Mouse (Mus musculus) intestine, embryonic 14.5 days (tissue): Measurements from ENCODE around the gene Dnaic1. TPM values are rescaled to one million over a fixed set of nuclear protein-coding genes. Genes with fewer than 3 reads are reported as not detected.

Source experiments
- ATAC-seq: fragments of 200-750 bp; cut with Nextera tagmentation; replicated peaks from 2 replicates; pipeline ENCODE4 v1.8.0; 2017; ENCODE audit warnings: low read depth, moderate number of reproducible peaks, moderate TSS enrichment, moderate library complexity; ENCODE audit not compliant: low FRiP score, low TSS enrichment
- DNase-seq: peaks from one replicate; pipeline ENCODE4 v3.0.0-alpha.2; 2018; ENCODE audit warnings: low spot score
- H3K27ac ChIP-seq: fragments of 300-500 bp; sonication (generic); 2 replicates; pipeline ENCODE4 v1.5.1; 2014; ENCODE audit warnings: low read depth, mild to moderate bottlenecking, control low read depth
- H3K27me3 ChIP-seq: fragments of 300-500 bp; sonication (generic); replicated peaks from 2 replicates; pipeline ENCODE4 v1.6.1; 2014; ENCODE audit warnings: low read length, control low read depth; ENCODE audit not compliant: control insufficient read depth, insufficient read depth
- H3K36me3 ChIP-seq: fragments of 300-500 bp; sonication (generic); 2 replicates; pipeline ENCODE4 v1.6.1; 2014; ENCODE audit warnings: low read length, control low read depth; ENCODE audit not compliant: control insufficient read depth, insufficient read depth
- H3K4me1 ChIP-seq: fragments of 300-500 bp; sonication (generic); replicated peaks from 2 replicates; pipeline ENCODE4 v1.6.1; 2014; ENCODE audit warnings: low read length, control low read depth, mixed read lengths; ENCODE audit not compliant: control insufficient read depth, insufficient read depth
- H3K4me2 ChIP-seq: fragments of 300-500 bp; sonication (generic); 2 replicates; pipeline ENCODE4 v1.6.1; 2014; ENCODE audit warnings: low read length
- H3K4me3 ChIP-seq: fragments of 300-500 bp; sonication (generic); 2 replicates; pipeline ENCODE4 v1.5.1; 2014; ENCODE audit warnings: low read depth, low read length, control low read depth, mixed read lengths
- H3K9ac ChIP-seq: fragments of 300-500 bp; sonication (generic); 2 replicates; pipeline ENCODE4 v1.6.1; 2014; ENCODE audit warnings: mild to moderate bottlenecking, low read length
- H3K9me3 ChIP-seq: fragments of 300-500 bp; sonication (generic); 2 replicates; pipeline ENCODE4 v1.6.1; 2016; ENCODE audit warnings: low read length, control low read depth; ENCODE audit not compliant: control insufficient read depth
- WGBS: fragments of 180-500 bp; shearing (Covaris S2); extraction: QIAGEN DNeasy Blood & Tissue Kit; methylation state at CpG from one replicate; pipeline ENCODE4 v1.1.7; 2014; 5-methylcytosine and 5-hydroxymethylcytosine counted together
- polyA plus RNA-seq: library from polyadenylated mRNA; unstranded; fragments of >200 nt; fragmentation: Nextera tagmentation; extraction: Ambion mirVana; gene quantifications from 2 replicates; pipeline ENCODE4 v1.2.1, GENCODE M21; 2014

Gene Dnaic1
- polyA plus RNA-seq, 1 experiment from 2014 or later: 3.4 TPM

DNA sequence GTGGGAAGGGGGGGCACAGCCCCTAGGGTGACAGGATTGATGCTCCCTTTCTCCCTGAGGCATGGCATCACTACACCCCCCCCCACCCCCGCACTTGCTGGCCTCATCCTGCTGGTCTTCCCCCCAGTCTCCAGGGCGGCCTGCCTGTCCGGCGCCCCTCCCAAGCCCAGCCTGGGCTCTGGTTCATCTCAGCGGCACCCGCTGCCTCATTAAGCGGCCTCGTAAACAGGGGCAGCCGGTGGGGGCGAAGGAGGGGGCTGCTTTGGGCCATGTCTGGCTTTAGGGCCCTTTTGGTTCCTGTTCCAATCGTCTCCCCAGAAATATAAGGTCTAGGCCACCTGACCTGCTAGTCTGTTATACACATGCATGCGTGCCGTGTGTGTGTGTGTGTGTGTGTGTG lies 90.0 kb downstream of the Dnaic1 start:
- ATAC-seq (no peak), DNase-seq (no peak)
- no peak overlapping the region for H3K4me2 ChIP-seq
- H3K9ac ChIP-seq: no peak overlapping the region
- H3K27ac ChIP-seq: no peak overlapping the region
- no peaks in the 10 kb centered on the region for H3K9me3 ChIP-seq
- H3K4me3 ChIP-seq: no peak overlapping the region
- 43% methylated on average over 13 of the region's 13 CpGs for WGBS
- no peaks in the 10 kb centered on the region for H3K27me3 ChIP-seq
- H3K4me1 ChIP-seq: peaks cover 39% of the 10 kb centered on the region
- peaks cover 4% of the 10 kb centered on the region; the same call in 1 of the 2 replicates for H3K36me3 ChIP-seq

DNA sequence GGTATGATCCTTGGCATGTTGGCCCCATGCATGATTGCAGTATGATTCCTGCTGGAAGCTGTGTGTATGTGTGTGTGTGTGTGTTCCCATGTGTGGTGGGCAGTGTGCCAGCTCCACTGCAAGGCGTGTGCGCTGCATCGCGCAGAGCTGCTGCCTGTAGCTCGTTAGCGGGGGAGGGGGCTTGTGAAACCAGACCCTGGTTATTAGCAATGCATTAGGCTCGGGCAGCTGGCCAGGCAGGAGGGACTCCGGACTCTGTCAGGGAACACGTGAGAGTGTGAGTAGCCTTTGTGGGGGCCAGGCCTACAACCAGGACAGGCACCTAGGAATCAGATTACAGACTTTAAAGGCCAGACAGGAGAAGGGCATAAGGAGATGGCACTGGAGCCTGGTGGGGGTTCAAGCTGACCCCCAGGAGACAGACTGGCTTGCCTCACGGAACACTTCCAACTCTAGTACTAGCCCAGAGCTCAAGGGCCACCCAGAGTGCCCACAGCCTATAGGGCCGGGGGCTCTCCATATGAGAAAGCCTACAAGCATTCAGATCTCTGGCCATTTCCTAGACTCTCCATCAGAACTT lies 91.4 kb downstream of the Dnaic1 start:
- H3K4me2 ChIP-seq: 0 out of 2 replicates have a peak overlapping the region, but pooled peaks have one; percentile 3
- H3K27me3 ChIP-seq: no peaks in the 10 kb centered on the region
- peaks cover 50% of the 10 kb centered on the region for H3K4me1 ChIP-seq
- no peak overlapping the region for H3K9ac ChIP-seq
- H3K9me3 ChIP-seq: no peaks in the 10 kb centered on the region
- no peak overlapping the region for H3K4me3 ChIP-seq
- DNase-seq (peak; percentile 74), ATAC-seq (0 out of 2 replicates have a peak, but pooled peaks have one; percentile 12)
- H3K27ac ChIP-seq: no peak overlapping the region; the same call in 1 of the 2 replicates
- WGBS: 30% methylated on average over 11 of the region's 11 CpGs
- peaks cover 4% of the 10 kb centered on the region; the same call in 1 of the 2 replicates for H3K36me3 ChIP-seq

DNA sequence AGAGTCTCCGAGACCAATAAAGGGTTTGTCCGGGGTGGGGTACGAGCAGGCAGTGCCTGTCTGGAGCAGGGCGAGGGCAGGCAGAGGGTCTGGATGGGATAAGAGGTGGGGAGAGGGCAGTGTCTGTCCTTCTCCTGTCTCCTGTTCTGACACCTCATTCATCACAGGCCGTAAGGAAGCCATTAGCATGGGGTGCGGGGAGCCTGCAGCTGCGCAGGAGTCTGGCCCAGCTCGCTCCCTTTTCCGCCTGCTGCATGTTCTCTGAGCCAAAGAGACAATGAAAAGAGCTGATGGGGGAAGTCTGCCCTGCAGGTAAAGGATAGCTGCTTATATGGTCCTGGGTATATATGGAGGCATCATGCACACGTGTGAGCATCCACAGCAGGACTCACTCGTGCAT lies 93.1 kb downstream of the Dnaic1 start:
- Histone ChIP-seq H3K27ac (no peak overlapping the region), H3K9ac (no peak overlapping the region), H3K9me3 (no peaks in the 10 kb centered on the region), H3K4me1 (peaks cover 50% of the 10 kb centered on the region), H3K36me3 (peaks cover 4% of the 10 kb centered on the region; the same call in 1 of the 2 replicates), H3K4me3 (no peak overlapping the region), H3K27me3 (no peaks in the 10 kb centered on the region), H3K4me2 (no peak overlapping the region)
- ATAC-seq (no peak), DNase-seq (no peak)
- 65% methylated on average over 11 of the region's 11 CpGs for WGBS

DNA sequence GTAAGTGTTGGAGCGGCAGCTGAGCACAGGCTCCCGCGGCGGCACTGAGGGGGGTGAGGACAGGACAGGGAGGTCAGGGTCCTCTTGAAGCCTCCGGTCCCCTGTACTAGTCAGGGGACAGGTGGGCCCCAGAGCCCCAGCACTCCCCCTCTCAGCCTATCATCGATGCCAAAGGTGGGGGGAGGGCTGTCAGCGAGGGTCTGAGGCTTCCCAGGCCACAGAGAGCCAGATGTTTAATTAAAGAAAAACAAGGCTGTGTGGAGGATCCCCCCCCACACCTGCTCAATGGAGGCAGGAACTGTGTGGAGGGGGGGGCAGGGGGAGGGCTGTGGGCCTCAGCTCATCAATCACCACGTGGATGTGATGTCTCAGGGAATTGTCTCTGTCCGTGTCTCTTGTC lies 94.0 kb downstream of the Dnaic1 start:
- H3K27me3 ChIP-seq: no peaks in the 10 kb centered on the region
- H3K9me3 ChIP-seq: no peaks in the 10 kb centered on the region
- no peaks in the 10 kb centered on the region for H3K36me3 ChIP-seq
- DNase-seq (no peak), ATAC-seq (0 out of 2 replicates have a peak, but pooled peaks have one; percentile 14)
- H3K27ac ChIP-seq: no peak overlapping the region
- H3K4me2 ChIP-seq: no peak overlapping the region
- H3K4me1 ChIP-seq: peaks cover 44% of the 10 kb centered on the region
- no peak overlapping the region for H3K9ac ChIP-seq
- WGBS: 27% methylated on average over 9 of the region's 9 CpGs
- H3K4me3 ChIP-seq: no peak overlapping the region

DNA sequence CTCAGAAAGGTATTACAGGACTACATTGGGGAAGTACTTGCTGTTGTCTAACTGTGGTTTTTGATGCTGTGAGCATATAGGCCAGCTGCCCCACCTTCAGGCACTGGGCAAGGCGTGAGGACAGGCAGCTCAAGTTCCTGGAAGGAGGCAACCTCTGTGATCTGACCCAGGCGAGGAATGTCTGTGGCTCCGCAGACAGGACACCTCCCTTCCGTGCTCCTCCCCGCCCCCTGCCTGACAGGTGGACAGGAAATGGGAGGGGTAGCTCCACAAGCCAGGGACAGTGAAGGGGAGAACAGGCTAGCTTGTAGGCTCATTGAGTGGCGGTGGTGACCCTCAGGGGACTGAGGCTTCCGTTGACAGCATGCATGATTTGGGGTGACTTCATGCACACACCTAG lies 95.0 kb downstream of the Dnaic1 start:
- Histone ChIP-seq H3K4me3 (no peak overlapping the region), H3K4me1 (peaks cover 36% of the 10 kb centered on the region), H3K4me2 (no peak overlapping the region), H3K9me3 (no peaks in the 10 kb centered on the region), H3K36me3 (no peaks in the 10 kb centered on the region), H3K27ac (no peak overlapping the region), H3K9ac (no peak overlapping the region), H3K27me3 (no peaks in the 10 kb centered on the region)
- 21% methylated on average over 7 of the region's 7 CpGs for WGBS
- ATAC-seq (no peak), DNase-seq (no peak)

DNA sequence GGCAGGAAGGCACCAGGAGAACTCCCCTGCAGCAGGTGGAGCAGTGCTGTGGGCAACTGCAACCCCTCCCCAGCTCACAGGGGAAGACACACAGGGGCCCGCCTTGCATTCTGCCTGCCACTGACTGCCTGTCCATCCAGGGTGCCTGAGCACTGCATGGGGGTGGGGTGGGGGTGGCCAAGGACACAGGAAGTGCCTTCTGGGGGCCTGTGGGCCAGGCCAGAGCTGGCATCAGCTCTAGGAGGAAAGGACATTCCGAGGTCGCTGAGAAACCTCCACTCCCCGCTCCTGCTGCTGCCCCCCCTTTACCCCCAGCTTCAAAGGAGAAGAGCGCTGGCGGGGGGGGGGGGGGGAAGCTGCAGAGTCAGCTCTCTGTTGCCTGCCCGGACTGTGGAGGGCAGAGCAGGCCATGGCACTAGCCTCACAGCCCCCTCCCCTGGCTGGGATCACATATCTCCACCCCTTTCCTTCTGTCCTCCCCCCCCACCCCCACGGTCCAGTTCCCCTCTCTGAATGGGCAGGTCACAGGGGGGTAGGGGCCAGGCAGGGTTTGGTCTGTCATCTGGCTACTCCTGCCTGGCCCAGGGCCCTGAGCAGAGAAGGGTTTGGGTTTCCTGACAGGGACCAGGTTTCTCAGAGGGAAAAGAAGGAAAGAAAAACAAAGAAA lies 95.6 kb downstream of the Dnaic1 start:
- ATAC-seq (0 out of 2 replicates have a peak, but pooled peaks have one; percentile 10), DNase-seq (no peak)
- Histone ChIP-seq H3K4me3 (no peak overlapping the region), H3K27me3 (no peaks in the 10 kb centered on the region), H3K4me1 (peaks cover 38% of the 10 kb centered on the region), H3K9me3 (no peaks in the 10 kb centered on the region), H3K9ac (no peak overlapping the region), H3K27ac (0 out of 2 replicates have a peak overlapping the region, but pooled peaks have one; percentile 47), H3K36me3 (no peaks in the 10 kb centered on the region), H3K4me2 (no peak overlapping the region)
- 2% methylated on average over 7 of the region's 8 CpGs for WGBS

DNA sequence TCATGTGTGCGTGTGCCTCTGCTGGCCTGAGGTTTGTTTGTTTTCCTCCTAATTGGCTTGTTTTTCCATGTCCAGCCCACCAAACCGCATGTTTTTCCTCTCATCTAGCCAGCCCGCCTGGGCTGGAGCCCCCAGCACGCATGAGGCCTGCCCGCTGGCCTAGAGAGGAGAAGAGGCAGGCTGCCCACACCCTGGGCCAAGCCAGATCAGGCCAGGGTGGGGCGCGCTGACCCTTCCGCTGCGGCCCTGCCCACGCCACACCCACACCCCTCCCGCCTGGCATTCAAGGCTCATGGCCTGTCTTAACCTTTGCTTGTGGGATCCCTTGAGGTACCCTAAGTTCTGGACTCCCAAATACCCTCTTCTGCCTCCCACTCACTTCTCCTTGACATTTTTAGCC lies 97.1 kb downstream of the Dnaic1 start:
- Histone ChIP-seq H3K4me2 (no peak overlapping the region), H3K9ac (no peak overlapping the region), H3K36me3 (no peaks in the 10 kb centered on the region), H3K4me3 (no peak overlapping the region), H3K27ac (no peak overlapping the region), H3K9me3 (no peaks in the 10 kb centered on the region), H3K27me3 (no peaks in the 10 kb centered on the region), H3K4me1 (peaks cover 32% of the 10 kb centered on the region)
- WGBS: 81% methylated on average over 11 of the region's 11 CpGs
- DNase-seq: no peak
- no peak for ATAC-seq

DNA sequence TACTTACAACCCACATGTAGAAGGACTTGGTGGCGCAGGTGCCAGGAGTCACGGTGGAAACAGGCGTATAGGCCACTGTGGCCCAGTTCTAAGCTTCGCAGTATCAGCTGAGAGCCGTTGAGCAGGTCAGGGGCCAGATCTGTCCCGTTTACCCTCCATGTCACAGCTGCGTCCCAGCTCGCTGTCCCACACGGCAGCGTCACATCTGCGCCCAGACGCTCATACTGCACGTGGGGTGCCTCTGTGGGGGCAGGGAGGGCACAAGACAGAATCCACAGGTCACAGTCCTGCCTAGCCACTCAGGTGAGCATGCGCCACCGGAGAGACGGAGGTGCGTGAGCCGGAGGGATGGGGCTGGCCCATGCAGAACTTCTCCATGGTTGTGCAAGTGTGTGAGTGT lies 101.3 kb downstream of the Dnaic1 start:
- H3K4me3 ChIP-seq: no peak overlapping the region
- WGBS: 91% methylated on average over 18 of the region's 18 CpGs
- H3K27me3 ChIP-seq: no peaks in the 10 kb centered on the region
- H3K4me1 ChIP-seq: peaks cover 19% of the 10 kb centered on the region
- H3K9ac ChIP-seq: no peak overlapping the region
- no peak for DNase-seq
- ATAC-seq: no peak
- no peak overlapping the region for H3K4me2 ChIP-seq
- no peaks in the 10 kb centered on the region for H3K9me3 ChIP-seq
- no peaks in the 10 kb centered on the region for H3K36me3 ChIP-seq
- no peak overlapping the region for H3K27ac ChIP-seq
